Mouse (Mus musculus): ENCODE measurements around the gene Slc2a12. TPM values are rescaled to one million over a fixed set of nuclear protein-coding genes. Genes with fewer than 3 reads are reported as not detected.

Slc2a12 gene
- polyA plus RNA-seq, 1 experiment from 2014 or later = 7.6 TPM

GRCm38 (mm10) chr10:22618842-22619241 lies 26.0 kb upstream of the Slc2a12 start:
- Histone ChIP-seq H3K4me2 (ENCODE audit: low read length) (no peak overlapping the region), H3K27ac (ENCODE audit: low read depth, low read length) (no peak overlapping the region), H3K4me3 (ENCODE audit: low read length) (no peak overlapping the region), H3K36me3 (ENCODE audit: control insufficient read depth, insufficient read depth, low read length) (no peaks in the 10 kb centered on the region), H3K9ac (ENCODE audit: low read depth, low read length) (no peak overlapping the region), H3K27me3 (replicated peaks; ENCODE audit: control insufficient read depth, insufficient read depth, low read length) (no peaks in the 10 kb centered on the region), H3K4me1 (ENCODE audit: control insufficient read depth, insufficient read depth, low read depth, low read length) (no peaks in the 10 kb centered on the region), H3K9me3 (ENCODE audit: control insufficient read depth, low read length) (no peaks in the 10 kb centered on the region; the same call in 1 of the 2 replicates)
- 75% methylated on average over 2 of the region's 2 CpGs for WGBS
- no peak for ATAC-seq

DNA sequence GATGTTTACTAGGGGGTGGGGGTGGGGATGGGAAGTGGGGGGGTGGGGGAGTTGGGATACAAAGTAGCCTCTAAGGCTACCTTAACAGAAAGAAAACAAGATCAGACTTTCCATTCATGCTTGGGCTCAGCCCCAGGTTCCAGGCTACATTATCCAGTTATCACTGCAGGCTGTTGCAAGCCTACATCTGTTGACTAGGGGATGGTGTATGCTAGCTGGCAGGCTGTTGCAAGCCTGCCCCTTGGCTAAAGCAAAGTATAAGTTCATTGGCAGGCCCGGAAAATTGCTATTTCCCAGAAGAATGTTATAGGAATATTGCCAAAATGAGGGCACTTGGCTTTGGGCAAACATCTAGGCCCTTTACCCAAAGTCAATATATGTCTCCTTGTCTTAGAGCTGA lies 16.0 kb upstream of the Slc2a12 start:
- ATAC-seq = peak; percentile 88
- H3K36me3 ChIP-seq (ENCODE audit: control insufficient read depth, insufficient read depth, low read length) = no peaks in the 10 kb centered on the region
- H3K27ac ChIP-seq (ENCODE audit: low read depth, low read length) = no peak overlapping the region
- no peaks in the 10 kb centered on the region for H3K27me3 ChIP-seq (replicated peaks; ENCODE audit: control insufficient read depth, insufficient read depth, low read length)
- H3K4me2 ChIP-seq (ENCODE audit: low read length) = no peak overlapping the region
- no peaks in the 10 kb centered on the region for H3K9me3 ChIP-seq (ENCODE audit: control insufficient read depth, low read length)
- no peak overlapping the region for H3K9ac ChIP-seq (ENCODE audit: low read depth, low read length)
- H3K4me1 ChIP-seq (ENCODE audit: control insufficient read depth, insufficient read depth, low read depth, low read length) = no peaks in the 10 kb centered on the region
- 57% methylated on average over 1 of the region's 1 CpGs for WGBS
- H3K4me3 ChIP-seq (ENCODE audit: low read length) = no peak overlapping the region

GRCm38 (mm10) chr10:22631103-22631502 lies 13.7 kb upstream of the Slc2a12 start:
- H3K9me3 ChIP-seq (ENCODE audit: control insufficient read depth, low read length) = no peaks in the 10 kb centered on the region
- H3K36me3 ChIP-seq (ENCODE audit: control insufficient read depth, insufficient read depth, low read length) = no peaks in the 10 kb centered on the region
- no peak overlapping the region for H3K9ac ChIP-seq (ENCODE audit: low read depth, low read length)
- H3K4me3 ChIP-seq (ENCODE audit: low read length) = no peak overlapping the region
- ATAC-seq = no peak
- no peaks in the 10 kb centered on the region for H3K4me1 ChIP-seq (ENCODE audit: control insufficient read depth, insufficient read depth, low read depth, low read length)
- H3K4me2 ChIP-seq (ENCODE audit: low read length) = no peak overlapping the region
- 89% methylated on average over 4 of the region's 4 CpGs for WGBS
- H3K27me3 ChIP-seq (replicated peaks; ENCODE audit: control insufficient read depth, insufficient read depth, low read length) = no peaks in the 10 kb centered on the region
- no peak overlapping the region for H3K27ac ChIP-seq (ENCODE audit: low read depth, low read length)

DNA sequence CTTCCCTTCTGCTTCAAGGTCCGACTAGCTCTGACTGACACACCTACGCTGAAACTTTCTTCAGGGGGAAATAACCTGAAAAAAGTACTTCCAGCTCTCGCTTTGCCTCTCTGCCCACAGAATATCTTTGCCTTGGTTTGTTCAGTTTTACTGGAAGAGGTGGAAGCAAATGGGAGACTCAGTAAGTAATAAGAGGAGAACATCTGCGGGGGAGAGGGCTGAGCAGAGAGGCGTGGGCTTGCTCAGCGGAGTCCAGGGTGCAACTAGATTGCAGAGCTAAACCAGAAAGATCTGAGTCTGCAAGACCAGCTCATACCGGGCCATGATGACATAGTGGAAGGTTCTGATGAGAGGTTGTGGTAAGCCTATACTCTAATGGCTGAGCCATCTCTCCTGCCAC lies 13.3 kb upstream of the Slc2a12 start:
- 91% methylated on average over 7 of the region's 7 CpGs for WGBS
- H3K27me3 ChIP-seq (replicated peaks; ENCODE audit: control insufficient read depth, insufficient read depth, low read length) = no peaks in the 10 kb centered on the region
- no peak overlapping the region for H3K9ac ChIP-seq (ENCODE audit: low read depth, low read length)
- no peak overlapping the region for H3K4me3 ChIP-seq (ENCODE audit: low read length)
- ATAC-seq = no peak
- H3K9me3 ChIP-seq (ENCODE audit: control insufficient read depth, low read length) = no peaks in the 10 kb centered on the region
- no peak overlapping the region for H3K27ac ChIP-seq (ENCODE audit: low read depth, low read length)
- H3K36me3 ChIP-seq (ENCODE audit: control insufficient read depth, insufficient read depth, low read length) = no peaks in the 10 kb centered on the region
- no peak overlapping the region for H3K4me2 ChIP-seq (ENCODE audit: low read length)
- no peaks in the 10 kb centered on the region for H3K4me1 ChIP-seq (ENCODE audit: control insufficient read depth, insufficient read depth, low read depth, low read length)

DNA sequence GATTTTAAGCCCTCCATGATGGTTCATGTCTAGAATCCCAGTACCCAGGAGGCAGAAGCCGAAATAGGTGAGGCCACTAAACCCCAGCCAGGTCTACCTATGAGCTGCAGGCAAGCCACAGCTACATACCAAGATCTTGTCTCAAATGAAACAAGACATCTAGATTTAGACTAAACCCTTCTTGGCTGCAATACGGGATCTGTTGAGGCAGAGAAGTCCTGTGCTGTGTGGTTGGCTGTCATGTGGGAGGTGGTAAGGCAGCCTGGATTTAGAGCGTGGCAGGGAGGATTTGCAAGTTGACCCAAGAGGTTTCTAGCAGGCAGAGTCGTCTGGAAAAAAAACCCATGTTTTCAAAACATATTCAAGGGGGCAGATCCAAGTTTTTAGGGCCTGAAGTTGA lies 12.9 kb upstream of the Slc2a12 start:
- Histone ChIP-seq H3K36me3 (ENCODE audit: control insufficient read depth, insufficient read depth, low read length) (no peaks in the 10 kb centered on the region), H3K9ac (ENCODE audit: low read depth, low read length) (no peak overlapping the region), H3K27me3 (replicated peaks; ENCODE audit: control insufficient read depth, insufficient read depth, low read length) (no peaks in the 10 kb centered on the region), H3K27ac (ENCODE audit: low read depth, low read length) (no peak overlapping the region), H3K4me3 (ENCODE audit: low read length) (no peak overlapping the region), H3K4me2 (ENCODE audit: low read length) (no peak overlapping the region), H3K4me1 (ENCODE audit: control insufficient read depth, insufficient read depth, low read depth, low read length) (no peaks in the 10 kb centered on the region), H3K9me3 (ENCODE audit: control insufficient read depth, low read length) (no peaks in the 10 kb centered on the region)
- WGBS = 78% methylated on average over 4 of the region's 4 CpGs
- no peak for ATAC-seq

GRCm38 (mm10) chr10:22633406-22634306 lies 11.2 kb upstream of the Slc2a12 start:
- Histone ChIP-seq H3K27ac (ENCODE audit: low read depth, low read length) (no peak overlapping the region), H3K4me1 (ENCODE audit: control insufficient read depth, insufficient read depth, low read depth, low read length) (no peaks in the 10 kb centered on the region), H3K9me3 (ENCODE audit: control insufficient read depth, low read length) (no peaks in the 10 kb centered on the region), H3K27me3 (replicated peaks; ENCODE audit: control insufficient read depth, insufficient read depth, low read length) (no peaks in the 10 kb centered on the region), H3K4me3 (ENCODE audit: low read length) (no peak overlapping the region), H3K9ac (ENCODE audit: low read depth, low read length) (no peak overlapping the region), H3K36me3 (ENCODE audit: control insufficient read depth, insufficient read depth, low read length) (no peaks in the 10 kb centered on the region), H3K4me2 (ENCODE audit: low read length) (no peak overlapping the region)
- ATAC-seq = no peak
- 34% methylated on average over 6 of the region's 6 CpGs for WGBS

DNA sequence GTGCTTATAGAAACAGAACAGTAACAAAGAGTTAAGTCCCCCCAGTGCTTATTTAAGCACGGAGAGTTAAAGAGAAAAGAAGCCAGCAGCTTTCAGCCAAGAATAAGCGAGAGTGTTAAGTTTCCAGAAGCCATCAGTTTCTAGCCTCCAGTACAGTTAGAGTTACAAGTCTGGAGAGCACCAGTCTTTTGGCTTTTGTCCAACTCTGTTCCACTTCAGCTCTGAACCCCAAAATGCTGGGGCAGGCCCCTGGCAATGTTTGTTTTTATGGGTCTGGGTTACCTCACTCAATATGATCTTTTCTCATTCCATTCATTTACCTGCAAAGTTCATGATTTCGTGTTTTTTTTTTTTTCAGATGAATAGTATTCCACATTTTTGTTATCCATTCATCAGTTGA lies 7.6 kb upstream of the Slc2a12 start:
- Histone ChIP-seq H3K4me3 (ENCODE audit: low read length) (no peak overlapping the region), H3K36me3 (ENCODE audit: control insufficient read depth, insufficient read depth, low read length) (no peaks in the 10 kb centered on the region), H3K4me2 (ENCODE audit: low read length) (no peak overlapping the region), H3K9me3 (ENCODE audit: control insufficient read depth, low read length) (no peaks in the 10 kb centered on the region), H3K27ac (ENCODE audit: low read depth, low read length) (no peak overlapping the region), H3K27me3 (replicated peaks; ENCODE audit: control insufficient read depth, insufficient read depth, low read length) (no peaks in the 10 kb centered on the region), H3K9ac (ENCODE audit: low read depth, low read length) (no peak overlapping the region), H3K4me1 (ENCODE audit: control insufficient read depth, insufficient read depth, low read depth, low read length) (no peaks in the 10 kb centered on the region)
- WGBS = 44% methylated on average over 3 of the region's 3 CpGs
- ATAC-seq = no peak

DNA sequence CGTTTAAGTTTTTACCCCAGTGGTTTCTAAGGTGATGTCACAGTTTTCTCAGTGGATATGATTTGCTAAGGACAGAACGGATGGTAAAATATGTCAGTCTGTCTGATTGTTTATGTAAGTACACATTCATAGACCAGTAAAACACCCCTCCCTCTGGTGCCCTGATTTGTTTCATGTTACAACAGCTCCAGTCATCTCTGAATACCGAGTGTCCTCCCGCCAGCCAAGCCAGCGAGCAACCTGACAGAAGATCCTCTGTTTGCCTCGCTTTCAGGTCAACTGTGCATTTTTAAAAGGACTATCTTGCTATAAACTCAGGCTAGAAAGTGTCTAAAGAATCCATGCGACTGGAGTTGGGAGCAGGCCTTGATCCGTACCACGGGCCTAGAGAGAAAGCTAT lies 640 bp upstream of the Slc2a12 start:
- H3K9me3 ChIP-seq (ENCODE audit: control insufficient read depth, low read length) = no peaks in the 10 kb centered on the region
- H3K4me1 ChIP-seq (ENCODE audit: control insufficient read depth, insufficient read depth, low read depth, low read length) = no peaks in the 10 kb centered on the region
- no peak overlapping the region; the same call in 1 of the 2 replicates for H3K4me2 ChIP-seq (ENCODE audit: low read length)
- WGBS = 64% methylated on average over 9 of the region's 9 CpGs
- H3K4me3 ChIP-seq (ENCODE audit: low read length) = no peak overlapping the region
- no peak overlapping the region for H3K9ac ChIP-seq (ENCODE audit: low read depth, low read length)
- no peaks in the 10 kb centered on the region for H3K36me3 ChIP-seq (ENCODE audit: control insufficient read depth, insufficient read depth, low read length)
- 0 out of 2 replicates have a peak, but pooled peaks cover 3% of the 10 kb centered on the region for H3K27me3 ChIP-seq (replicated peaks; ENCODE audit: control insufficient read depth, insufficient read depth, low read length)
- H3K27ac ChIP-seq (ENCODE audit: low read depth, low read length) = peak overlapping the region; percentile 51; the same call in 1 of the 2 replicates
- ATAC-seq = no peak

GRCm38 (mm10) chr10:22648702-22649101 lies 3.9 kb downstream of the Slc2a12 start:
- WGBS = 96% methylated on average over 4 of the region's 4 CpGs
- Histone ChIP-seq H3K4me3 (ENCODE audit: low read length) (no peak overlapping the region), H3K9me3 (ENCODE audit: control insufficient read depth, low read length) (no peaks in the 10 kb centered on the region), H3K27ac (ENCODE audit: low read depth, low read length) (no peak overlapping the region), H3K27me3 (replicated peaks; ENCODE audit: control insufficient read depth, insufficient read depth, low read length) (0 out of 2 replicates have a peak, but pooled peaks cover 3% of the 10 kb centered on the region), H3K4me2 (ENCODE audit: low read length) (no peak overlapping the region), H3K36me3 (ENCODE audit: control insufficient read depth, insufficient read depth, low read length) (no peaks in the 10 kb centered on the region), H3K4me1 (ENCODE audit: control insufficient read depth, insufficient read depth, low read depth, low read length) (no peaks in the 10 kb centered on the region), H3K9ac (ENCODE audit: low read depth, low read length) (no peak overlapping the region)
- ATAC-seq = no peak
